Mouse (Mus musculus): ENCODE measurements at regions not wholly inside any gene's neighbourhood (a gene's known extent, or its start where the extent isn't known, plus 50 kb on each side); places are given as distances from the start of the nearest gene placed in this dataset.

DNA sequence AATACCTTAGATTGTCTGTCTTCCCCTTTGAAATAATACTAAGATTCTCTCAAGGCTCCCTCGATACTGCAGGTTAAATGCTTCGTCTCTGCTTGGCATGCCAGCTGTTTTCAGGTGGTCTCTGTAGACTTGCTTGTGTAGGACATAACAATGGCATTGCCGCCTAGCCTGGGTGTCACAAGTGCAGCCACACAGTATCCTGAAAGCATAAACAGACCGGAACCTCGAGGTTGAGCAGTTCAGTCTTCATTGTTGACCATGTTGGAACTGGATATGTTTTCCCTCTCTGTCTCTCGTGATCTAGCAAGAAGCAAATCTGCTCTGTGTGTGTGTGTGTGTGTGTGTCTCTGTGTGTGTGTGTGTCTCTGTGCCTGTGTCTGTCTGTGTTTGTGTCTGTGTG, 675.4 kb upstream of the Tmem132c start:
- DNase-seq (ENCODE audit: low spot score) = no peak

DNA sequence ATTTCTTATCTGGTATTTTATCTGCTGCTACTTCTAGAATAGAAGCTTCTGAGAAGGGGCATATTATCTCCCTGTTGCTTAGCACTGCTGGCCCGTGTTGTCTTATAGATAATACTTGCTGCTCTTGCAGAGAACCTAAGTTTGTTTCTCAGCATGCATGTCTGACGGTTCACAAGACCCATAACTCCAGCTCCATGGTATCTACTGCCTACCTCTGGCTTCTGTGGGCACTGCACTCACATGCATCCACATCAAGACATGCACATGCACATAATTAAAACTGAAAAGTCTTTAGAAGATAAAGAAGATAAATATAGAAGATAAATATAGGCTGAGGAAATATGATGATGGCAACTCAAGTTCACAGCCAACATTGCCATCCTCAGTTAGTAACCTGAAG, 667.8 kb upstream of the Tmem132c start:
- DNase-seq (ENCODE audit: low spot score) = no peak

DNA sequence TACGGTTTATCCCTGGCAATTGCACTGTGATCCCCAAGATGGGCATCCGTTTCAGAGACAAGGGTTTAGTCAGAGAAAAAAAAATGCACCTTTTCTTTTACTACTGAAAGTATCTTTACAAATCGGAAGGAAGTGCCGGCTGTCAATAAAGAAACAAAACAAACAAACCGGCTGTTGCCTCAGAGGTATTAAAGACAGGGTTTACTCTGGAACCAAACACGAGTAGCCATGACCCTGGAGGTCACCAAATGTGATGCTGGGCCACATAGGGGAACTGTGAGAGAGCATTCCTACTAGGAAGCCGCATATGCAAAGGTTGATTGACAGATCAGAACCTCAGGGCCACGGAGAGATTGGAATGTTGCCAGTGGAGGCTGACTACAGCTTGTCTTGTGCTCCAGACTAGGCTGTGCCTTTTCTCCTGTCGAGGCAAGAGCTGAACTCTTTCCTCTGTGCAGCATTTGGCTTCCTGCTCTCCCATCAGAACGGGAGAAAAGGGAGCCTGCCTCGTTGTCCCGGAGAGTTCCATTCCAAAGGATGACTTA, 643.8 kb upstream of the Tmem132c start:
- no peak for DNase-seq (ENCODE audit: low spot score)

DNA sequence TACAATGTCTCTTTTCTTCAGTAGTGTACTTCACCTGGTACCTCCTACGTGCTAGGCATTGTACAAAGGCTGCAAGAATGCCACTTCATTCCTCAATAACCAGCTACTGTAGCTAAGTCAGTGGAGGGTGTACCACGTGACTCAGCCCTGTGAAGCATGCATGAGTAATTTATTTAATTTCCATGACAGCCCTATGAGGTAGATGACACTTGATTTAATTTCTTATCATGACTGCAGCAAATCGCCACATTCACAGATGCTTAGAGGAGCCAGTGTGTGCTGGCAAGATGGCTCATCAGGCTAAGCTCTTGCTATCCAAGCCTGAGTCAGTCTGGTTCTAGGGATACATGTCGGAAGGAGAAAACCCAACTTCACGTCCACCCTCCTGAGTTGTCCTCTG, 642.0 kb upstream of the Tmem132c start:
- no peak for DNase-seq (ENCODE audit: low spot score)

DNA sequence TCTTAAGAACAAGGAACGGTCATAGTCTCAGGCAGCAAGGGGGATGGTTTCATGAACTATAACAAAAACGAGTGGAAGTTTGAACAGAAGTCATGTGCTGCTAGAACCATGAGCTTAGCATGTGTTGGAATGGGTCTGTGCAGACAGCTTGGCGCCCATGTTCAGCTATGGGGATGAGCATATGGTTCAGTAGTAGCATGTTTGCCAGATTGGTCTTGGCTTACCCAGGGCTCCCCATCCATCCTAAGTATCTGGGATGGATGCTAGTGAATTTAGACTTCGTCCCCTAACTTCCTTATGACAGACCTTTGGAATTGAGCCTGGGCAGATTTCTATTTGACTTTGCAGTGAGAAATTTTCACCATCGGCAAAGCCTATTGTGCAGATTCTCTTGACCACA, 634.9 kb upstream of the Tmem132c start:
- DNase-seq (ENCODE audit: low spot score) = no peak

DNA sequence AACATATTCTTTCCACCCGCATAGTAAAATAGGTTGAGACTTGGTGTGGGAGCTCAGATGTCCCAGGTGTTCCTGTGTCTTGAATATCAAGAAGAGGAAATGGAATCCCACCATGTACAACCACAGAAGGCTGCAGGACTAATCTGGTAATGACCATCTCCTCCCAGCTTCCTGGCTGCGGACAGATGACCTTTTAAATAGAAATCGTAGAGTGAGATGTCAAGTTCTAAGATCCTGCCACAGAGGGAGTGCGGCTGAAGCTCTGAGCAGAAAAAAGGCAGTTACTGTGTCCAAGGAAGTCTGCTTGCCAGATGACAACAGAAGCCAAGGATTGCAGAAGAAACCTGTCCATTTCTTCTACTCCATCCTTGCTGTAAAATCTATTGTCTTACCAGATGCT, 629.0 kb upstream of the Tmem132c start:
- DNase-seq (ENCODE audit: low spot score) = no peak

DNA sequence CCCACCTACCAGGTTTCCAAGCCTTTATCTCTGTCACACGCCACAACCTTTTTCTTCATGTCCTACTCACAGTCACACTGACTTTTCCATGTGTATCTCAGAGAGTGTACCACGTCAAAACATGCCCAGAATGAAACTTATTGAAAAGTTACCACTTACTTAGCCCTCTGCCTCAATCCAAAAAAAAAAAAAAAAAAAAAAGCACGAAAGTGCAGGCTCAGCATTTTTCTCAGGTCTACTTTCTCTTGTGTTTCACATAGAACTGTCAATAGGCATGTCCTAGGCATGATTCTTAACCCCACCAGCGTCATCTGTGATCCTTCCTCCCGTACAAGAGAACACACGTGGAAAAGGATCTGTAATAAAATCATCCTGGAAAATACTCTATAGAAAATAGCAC, 619.1 kb upstream of the Tmem132c start:
- DNase-seq (ENCODE audit: low spot score) = no peak

DNA sequence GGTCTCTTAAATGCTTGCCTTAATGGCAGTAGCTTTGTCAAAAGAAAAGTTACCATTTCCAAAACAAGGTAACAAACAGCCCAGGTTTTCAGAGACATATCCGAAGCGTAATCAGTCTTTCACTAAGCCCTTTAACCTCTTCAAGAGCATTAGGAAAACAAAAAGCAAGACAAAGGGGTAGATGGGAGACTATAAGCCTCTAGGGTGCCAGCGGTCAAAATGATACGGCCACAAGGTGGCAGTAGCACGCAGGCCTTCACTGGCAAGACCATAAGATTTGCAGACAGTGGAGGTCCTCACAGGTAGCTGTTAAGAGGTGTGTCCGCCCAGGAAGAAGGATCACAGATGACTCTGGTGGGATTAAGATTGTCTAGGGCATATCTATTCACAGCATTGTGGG, 618.4 kb upstream of the Tmem132c start:
- DNase-seq (ENCODE audit: low spot score) = peak; percentile 68

DNA sequence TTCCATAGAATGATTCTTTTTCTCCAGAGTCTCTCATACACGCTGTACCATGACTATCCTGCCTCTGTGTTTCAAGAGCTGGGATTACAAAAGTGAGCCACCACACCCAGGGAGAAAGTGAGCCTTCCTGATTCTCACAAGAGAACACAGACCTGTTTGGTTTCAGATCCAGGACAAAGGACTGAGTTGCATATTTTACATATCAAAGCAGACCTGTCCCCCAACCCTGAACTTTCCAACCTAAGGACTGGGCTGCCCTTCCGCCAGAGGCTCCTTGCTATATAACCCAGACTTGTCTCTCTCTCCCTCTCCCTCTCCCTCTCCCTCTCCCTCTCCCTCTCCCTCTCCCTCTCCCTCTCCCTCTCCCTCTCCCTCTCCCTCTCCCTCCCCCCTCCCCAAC, 611.8 kb upstream of the Tmem132c start:
- no peak for DNase-seq (ENCODE audit: low spot score)

DNA sequence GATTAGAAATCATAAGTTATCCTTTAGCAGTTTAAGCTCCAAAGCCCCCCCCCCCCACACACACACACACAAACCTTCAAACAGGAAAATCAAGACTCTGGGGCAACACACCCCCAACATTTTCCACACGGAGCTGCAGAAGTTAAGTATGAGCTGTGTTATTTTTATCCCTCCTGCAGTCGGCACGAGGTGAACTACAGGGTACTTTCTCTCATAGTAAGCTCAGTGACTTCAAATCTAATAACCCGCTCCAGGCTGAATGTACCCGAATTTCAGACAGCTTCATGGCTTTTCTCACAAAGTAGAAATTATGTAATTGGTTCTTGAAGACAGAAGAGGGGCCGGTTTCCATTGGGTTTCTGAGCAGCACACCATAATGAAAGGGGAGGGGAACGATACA, 591.2 kb upstream of the Tmem132c start:
- no peak for DNase-seq (ENCODE audit: low spot score)

DNA sequence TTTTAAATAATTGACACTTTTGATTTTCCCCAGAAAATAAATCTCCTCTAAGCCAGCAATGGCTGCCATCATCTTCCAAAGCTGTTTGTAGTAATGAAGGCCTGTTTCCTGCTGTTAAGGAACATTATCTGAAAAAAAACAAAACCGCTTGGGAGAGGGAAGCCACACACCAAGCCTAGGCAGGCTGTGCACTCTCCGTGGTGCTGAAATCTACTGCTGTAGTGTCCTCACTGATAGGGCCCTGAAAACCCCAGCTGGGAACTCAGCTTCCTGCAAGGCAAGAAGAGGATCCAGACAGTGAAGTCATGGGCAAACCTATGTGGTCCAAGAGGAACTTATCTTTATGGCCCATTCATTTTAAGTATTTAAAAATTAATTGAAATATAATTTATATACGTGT, 590.2 kb upstream of the Tmem132c start:
- peak; percentile 82 for DNase-seq (ENCODE audit: low spot score)

DNA sequence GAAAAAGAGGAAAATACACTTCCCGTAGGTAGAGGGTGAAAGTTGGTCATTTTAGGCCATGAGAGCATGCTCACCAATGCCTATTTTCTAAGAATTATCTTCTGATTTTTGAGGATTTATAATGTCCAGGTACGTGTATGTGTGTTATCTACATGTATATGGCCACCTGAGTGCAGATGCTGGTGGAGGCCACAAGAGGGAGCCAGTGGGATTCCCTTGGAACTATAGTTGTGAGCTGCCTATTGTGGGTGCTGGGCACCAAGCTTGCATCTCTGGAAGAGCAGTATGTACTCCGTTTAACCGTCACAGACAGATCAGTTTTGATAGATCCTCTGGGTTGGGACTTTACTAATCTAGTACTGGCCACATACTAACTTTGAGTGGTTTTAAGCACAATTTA, 579.0 kb upstream of the Tmem132c start:
- DNase-seq (ENCODE audit: low spot score) = no peak

DNA sequence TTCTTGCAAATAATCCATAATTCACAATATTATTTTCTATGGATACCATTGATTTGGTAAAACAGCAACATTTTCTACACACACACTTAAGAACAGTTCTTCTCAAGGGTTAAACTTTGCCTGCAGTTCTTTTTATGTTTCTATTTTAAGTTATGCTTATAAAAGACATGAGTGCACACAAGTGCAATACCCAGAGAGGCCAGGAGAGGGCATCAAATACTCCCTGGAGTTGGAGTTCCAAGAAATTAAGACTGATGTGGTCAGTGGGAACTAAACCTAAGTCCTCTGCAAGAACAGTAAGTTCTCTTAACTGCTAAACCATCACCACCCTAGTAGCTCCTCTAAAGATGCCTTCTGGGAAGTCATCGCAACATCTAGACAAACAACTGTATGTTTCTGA, 570.5 kb upstream of the Tmem132c start:
- peak; percentile 67 for DNase-seq (ENCODE audit: low spot score)

DNA sequence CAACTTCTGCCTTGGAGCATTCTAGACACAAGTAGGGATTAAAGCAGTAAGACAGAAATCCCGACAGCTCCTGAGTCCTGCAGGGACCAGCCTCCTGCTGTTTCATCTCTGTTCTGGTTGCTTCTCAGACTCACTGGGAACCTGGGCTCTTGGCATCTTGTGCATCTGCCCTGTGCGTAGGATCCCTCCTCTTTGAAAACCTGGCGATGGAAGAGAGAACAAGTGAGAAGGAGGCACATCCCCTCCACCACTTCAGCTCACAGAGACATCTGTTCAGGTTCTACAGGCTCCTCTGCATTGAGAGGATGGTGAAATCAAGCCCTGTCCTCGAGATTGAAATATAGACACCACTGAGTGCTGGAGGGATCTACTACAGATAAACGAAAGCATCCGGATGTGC, 561.3 kb upstream of the Tmem132c start:
- DNase-seq (ENCODE audit: low spot score) = no peak

DNA sequence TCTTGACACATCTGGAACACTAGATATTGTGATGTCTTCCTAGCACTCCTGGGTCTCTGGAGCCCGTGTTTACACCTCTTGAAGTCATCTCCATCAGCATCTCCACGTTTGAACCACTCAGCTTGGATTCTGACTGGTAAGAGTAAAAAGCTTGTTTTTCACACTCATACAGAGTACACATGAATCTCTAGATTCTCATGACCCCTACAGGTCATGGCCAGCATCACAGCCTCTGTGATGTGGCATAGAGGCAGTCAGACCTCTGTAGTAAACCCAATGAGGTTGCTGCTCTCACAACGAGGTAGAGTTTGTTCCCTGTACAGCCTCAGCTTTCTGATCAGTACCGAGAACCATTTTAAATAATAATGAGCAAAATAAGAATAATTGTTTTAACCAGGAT, 542.3 kb upstream of the Tmem132c start:
- no peak for DNase-seq (ENCODE audit: low spot score)

DNA sequence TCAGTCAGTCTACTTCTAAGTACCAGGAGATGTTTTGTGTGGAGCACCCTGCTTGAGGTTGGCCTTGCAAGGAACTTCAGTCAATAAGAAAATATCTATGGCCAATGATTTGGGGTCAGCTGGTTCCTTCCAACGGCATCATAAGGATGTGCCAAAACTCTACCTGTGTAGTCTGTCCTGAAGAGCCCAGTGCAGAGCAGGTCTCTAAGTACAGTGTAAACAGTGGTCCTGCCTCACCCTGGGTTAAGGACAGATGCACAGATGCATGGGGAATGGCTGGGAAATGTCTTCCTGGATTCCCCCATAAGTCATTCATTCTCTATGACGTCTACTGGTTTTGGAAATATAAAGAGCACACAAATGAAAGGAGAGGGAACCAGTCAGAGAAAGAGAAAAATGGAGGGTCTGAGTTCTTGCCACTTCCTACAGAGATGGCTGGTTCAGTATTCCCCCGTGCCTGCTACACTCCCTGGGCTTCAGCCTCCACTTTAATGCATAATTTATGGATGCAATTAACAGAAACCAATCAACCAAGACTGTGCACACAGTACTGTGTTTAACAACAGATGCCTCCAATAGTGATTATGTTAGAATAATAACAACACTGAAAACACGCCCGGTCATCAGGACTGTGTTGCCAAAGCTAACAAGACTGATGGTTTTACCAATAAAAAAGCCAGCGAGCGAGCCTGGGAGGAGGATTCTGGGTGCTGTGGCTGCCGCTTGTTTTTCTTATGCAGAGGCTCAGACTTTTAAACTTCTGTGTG, 537.9 kb upstream of the Tmem132c start:
- no peak for DNase-seq (ENCODE audit: low spot score)

DNA sequence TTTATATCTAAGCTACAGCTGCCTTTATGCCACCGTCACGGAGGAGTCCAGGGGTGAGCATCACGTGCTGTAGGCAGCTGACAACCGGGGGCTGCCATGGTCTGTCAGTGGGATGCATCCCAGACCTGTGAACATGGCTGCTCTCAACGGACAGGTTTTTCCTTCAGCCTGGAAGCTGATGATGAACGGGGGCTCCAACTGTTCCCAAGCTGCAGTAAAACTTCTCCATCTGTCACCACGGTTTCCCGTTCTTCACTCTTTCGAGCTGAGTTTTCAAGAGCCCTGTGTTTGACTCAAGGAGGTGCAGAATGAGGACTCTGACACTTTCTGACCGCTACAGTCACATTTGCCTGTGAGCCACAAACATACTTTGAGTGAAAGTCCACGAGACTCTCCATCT, 535.7 kb upstream of the Tmem132c start:
- DNase-seq (ENCODE audit: low spot score) = no peak

DNA sequence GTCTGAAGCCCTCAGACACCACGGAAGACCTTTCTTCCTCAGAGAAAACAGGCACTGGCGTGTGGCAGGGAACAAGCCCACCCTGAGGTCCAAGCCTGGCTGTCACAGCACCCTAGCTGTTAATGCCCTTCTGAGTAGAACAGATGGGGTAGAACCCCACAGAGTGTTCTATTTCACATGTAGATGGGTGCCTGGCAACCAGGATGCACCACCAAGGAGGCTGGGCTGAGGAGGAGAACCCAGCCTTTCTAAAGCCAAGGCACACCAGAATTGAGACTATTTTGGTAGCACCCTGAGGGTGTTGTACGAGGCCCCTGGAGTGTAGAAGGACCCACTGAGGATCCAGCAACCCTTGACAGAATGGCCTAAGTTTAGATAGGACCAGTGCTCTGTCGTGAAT, 534.9 kb upstream of the Tmem132c start:
- DNase-seq (ENCODE audit: low spot score) = no peak

DNA sequence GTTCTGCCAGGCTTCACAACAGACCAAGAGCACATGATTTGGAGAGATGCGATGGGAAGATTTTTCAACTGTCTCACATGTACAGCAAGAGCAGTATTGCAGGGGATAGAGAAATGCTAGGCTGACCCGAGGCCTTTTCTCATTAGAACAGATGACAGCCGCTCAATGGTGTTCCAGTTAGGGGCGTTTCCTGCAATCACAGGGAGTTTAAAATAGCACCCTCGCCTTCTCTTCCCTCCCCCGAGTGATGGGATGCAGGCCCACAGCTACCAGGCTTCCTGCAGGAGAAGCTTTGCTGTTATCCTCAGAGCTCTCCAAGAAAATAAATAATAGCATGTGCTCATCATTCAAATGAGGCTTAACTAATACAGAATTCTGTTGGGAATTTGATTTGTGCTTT, 526.9 kb upstream of the Tmem132c start:
- DNase-seq (ENCODE audit: low spot score) = no peak

DNA sequence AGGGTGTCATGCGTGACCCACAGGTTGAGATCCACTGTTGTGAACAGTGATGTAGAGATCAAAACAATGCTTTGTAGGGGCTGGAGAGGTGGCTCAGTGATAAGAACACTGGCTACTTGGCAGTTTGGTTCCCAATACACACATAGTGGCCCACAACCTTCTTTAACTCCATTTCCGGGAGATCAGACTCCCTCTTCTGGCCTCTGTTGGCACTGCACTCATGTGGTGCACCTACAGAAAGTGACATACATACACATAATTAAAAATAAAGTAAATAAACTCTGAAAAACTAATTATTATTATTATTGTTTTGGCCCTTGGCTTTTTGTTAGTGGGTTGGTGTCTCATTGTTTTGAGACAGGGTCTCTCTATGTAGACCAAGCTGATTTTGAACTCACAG, 523.2 kb upstream of the Tmem132c start:
- DNase-seq (ENCODE audit: low spot score) = no peak

DNA sequence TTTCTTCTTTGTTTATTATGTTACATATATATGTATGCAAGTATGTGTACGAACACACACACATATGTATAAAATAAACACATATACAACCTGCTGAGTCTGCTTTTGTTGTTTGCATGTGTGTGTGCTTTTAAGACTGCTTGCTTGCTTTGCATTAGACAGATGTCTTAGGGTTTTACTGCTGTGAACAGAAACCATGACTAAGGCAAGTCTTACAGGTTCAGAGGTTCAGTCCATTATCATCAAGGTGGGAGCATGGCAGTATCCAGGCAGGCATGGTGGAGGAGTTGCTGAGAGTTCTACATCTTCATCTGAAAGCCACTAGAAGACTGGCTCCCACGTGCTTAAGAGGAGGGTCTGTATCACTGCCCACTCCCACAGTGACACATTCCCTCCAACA, 520.3 kb upstream of the Tmem132c start:
- DNase-seq (ENCODE audit: low spot score) = no peak

DNA sequence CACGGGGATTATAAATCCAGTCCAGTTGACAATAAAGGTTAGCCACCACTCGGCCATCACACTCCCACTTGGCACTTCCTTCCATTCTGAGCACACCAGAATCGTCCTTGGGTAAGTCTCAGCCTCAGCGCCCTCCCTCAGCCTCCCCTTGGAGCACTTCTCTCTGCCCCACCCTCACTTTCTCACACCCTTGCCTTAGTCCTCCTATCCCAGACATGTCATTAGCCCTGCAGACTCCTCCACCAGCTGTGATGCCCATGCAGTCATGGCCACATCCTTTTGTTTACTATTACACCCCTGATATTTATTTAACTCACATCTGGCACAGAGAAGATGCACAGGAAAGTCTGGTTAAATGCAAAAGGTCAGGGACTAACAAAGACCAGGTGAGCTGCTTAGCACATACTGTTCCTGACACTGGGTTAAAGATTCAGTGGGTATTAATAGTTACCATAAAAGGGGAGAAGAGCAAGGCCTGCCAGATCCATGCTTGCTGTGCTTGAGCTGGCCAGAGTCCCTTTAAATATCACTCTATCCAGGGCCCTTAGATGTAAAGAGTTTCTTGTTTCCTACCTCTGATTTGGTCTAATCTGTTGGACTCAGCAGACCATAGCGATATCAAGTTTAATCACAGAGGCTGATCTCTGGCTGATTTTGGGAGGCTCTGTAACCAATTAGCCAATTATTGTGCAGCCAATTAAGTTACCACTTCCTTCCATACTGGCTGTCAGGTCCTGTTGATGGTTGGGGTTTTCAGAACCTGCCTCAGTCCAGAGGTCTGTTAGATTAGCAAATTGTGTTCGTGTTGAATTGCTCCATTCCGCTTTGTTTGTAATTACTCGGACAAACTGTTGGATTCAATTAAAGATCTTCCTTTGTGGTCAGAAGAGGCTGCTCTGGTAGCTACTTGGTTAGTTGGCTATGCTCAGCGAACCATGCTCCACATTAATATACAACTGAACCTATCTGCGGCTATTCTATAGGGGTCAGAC, 518.0 kb upstream of the Tmem132c start:
- no peak for DNase-seq (ENCODE audit: low spot score)

DNA sequence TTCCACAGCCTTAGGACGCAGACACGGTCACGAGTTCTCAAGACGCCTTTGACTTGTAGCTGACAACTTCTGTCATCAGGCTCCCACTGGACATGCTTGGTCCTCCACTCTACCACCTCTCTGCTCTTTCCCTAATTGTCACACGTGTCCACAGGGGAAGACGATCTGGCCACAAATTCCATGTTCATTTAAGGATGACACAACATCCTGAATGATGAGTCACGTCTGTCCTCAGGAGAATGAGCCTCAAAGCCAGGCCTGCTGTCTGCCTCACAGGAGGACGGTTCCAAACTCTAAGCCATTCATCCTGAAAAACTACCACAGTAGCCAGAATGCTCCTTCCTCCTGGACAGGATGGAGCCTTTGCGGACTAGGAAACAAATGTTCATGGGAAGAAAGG, 517.3 kb upstream of the Tmem132c start:
- DNase-seq (ENCODE audit: low spot score) = no peak
